ENCODE assay signal across 1 mouse cellular context in the genomic region with DNA sequence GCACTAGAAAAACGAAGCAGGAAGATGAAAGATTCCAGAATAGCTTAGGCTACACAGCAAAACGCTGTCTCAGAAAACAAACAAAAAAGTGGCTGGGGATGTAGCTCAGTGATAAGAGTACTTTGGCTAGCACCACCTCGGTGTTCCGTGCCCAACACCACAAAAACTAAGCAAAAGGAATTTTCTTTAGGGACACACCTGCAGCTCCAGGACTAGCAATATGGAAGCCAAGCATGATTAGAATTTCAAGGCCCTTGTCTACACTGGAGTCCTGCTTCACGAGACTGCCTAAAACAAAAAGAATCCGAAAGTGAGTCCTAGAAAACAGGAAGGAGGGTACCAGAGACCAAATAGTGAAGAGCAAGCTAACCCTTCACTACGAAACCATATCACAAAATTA.
A peak's percentile ranks its signal among the peaks of the same experiment; 100 is the strongest.
TF ChIP-seq lines count a peak whose summit lies in the region.

No protein-coding gene starts in this region.

TF ChIP-seq in MEL, 35 proteins besides CTCF, POLR2A, EP300 and RAD21:
- TF ChIP-seq MXI1 (IDR thresholded peaks at IDR 0.05; ENCODE audit: low read depth, low read length) (peak; percentile 64; the same call in 1 of the 2 replicates), RCOR1 (IDR thresholded peaks at IDR 0.05; ENCODE audit: low read depth, low read length) (0 out of 2 replicates have a peak, but pooled peaks have one; percentile 21), GATA1 (IDR thresholded peaks at IDR 0.05; ENCODE audit: low read depth, low read length) (peak; percentile 47), MYC (IDR thresholded peaks at IDR 0.05; ENCODE audit: low read depth, low read length) (no peak), MYB (IDR thresholded peaks at IDR 0.05; ENCODE audit: low read depth, low read length) (no peak), SIN3A (IDR thresholded peaks at IDR 0.05; ENCODE audit: low read length) (peak; percentile 29; the same call in 1 of the 2 replicates), ETS1 (IDR thresholded peaks at IDR 0.05; ENCODE audit: low read depth, low read length) (0 out of 2 replicates have a peak, but pooled peaks have one; percentile 16), TCF12 (IDR thresholded peaks at IDR 0.05; ENCODE audit: low read depth, low read length) (peak; percentile 43; the same call in 1 of the 2 replicates), TAL1 (IDR thresholded peaks at IDR 0.05; ENCODE audit: low read length) (0 out of 2 replicates have a peak, but pooled peaks have one; percentile 7), CHD1 (IDR thresholded peaks at IDR 0.05; ENCODE audit: low read depth, low read length) (0 out of 2 replicates have a peak, but pooled peaks have one; percentile 18)
